Mouse (Mus musculus) activated CD4-positive, CD25-positive, alpha-beta regulatory T cell (primary cell): ENCODE measurements around the gene Ints12. TPM values are rescaled to one million over a fixed set of nuclear protein-coding genes. Genes with fewer than 3 reads are reported as not detected.

Source experiments
- polyA plus RNA-seq, 2 experiments: library from polyadenylated mRNA; unstranded; fragments of 100-300 nt; shearing (Covaris generic); gene quantifications; one replicate each; pipeline ENCODE4 v1.2.1; 2017

Gene Ints12
- 10 to 100 TPM; 21.0 to 25.1 TPM for polyA plus RNA-seq

GRCm38 (mm10) chr3:133091664-133092273, at the start of gene Ints12, which contains the start of gene Gstcd:
Gene Ints12, plus strand, starts transcription at chr3:133091840.
Gene Gstcd, minus strand, starts transcription at chr3:133092033.

Other genes starting within 250 kb of the Ints12 start
- gene Npnt, start 141.5 kb upstream of the Ints12 start, polyA plus RNA-seq = 1 to 10 TPM in 1 of 2 experiments, under 1 TPM in 1; 0.86 to 1.8 TPM
- gene Gstcd, start 193 bp downstream of the Ints12 start, polyA plus RNA-seq = 1 to 10 TPM; 3.3 to 4.4 TPM
- gene Arhgef38, start 143.1 kb downstream of the Ints12 start, polyA plus RNA-seq = under 1 TPM in 1 of 2 experiments, not detected in 1; 0.12 TPM
- gene Ppa2, start 218.3 kb downstream of the Ints12 start, polyA plus RNA-seq = 10 to 100 TPM; 45.1 to 61.1 TPM